Mouse (Mus musculus): Measurements from ENCODE around the gene Sphk2. TPM values are rescaled to one million over a fixed set of nuclear protein-coding genes. Genes with fewer than 3 reads are reported as not detected.
A peak's percentile ranks its signal among the peaks of the same experiment; 100 is the strongest.

Sphk2 gene
- polyA plus RNA-seq, 2 experiments, result 27.5 to 36.9 TPM

DNA sequence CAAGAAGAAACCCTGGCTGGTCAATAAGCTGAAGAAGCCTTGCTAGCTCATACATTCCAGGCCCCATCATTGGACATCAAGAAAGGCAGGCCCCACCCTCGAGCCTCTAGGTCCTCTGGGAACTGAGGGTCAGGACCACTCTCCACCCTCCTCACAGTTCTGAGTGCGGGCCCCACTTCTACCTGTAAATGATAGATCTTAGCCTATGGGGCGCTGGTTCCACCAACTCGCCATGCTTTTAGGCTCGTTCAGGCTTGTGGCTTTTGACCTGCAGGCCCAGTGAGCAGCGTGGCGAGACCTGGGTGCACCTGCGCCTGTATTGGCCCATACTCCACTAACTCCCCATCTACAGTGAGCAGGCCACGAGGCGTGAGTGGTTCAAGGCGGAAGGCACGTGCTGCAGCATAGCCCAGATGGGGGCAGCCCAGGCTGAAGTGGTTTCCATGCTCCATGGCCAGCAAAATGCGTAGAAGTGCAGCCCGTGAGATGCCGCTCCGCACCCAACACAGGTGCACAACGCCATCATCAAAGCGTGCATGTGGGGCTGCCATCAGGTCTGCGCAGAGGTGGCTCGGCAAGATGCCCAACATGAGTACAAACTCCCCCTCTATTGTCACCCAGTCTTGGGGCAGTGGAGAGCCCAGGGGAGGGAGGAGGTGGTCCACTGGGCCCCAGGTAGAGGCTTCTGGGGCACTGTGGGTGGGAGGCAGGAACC, 7.2 kb downstream of the Sphk2 start:
- H3K27ac ChIP-seq (replicated peaks; ENCODE audit: low read depth, low read length), result no peak overlapping the region
- TF ChIP-seq POLR2A (IDR thresholded peaks at IDR 0.05; ENCODE audit: borderline replicate concordance, extremely low read depth, insufficient read depth, insufficient read length), result no peak
- peaks cover 48% of the 10 kb centered on the region for H3K36me3 ChIP-seq (ENCODE audit: control insufficient read depth, insufficient read depth, low read length)
- WGBS, result 93% methylated on average over 20 of the region's 20 CpGs
- no peak overlapping the region for H3K4me2 ChIP-seq (replicated peaks; ENCODE audit: low read depth, low read length, severe bottlenecking)
- ATAC-seq (ENCODE audit: low FRiP score, low read depth) (no peak), DNase-seq (ENCODE audit: low spot score) (no peak)
- no peak overlapping the region for H3K4me3 ChIP-seq (replicated peaks; ENCODE audit: low read length)
- H3K9ac ChIP-seq (ENCODE audit: low read depth, low read length, severe bottlenecking), result no peak overlapping the region
- no peaks in the 10 kb centered on the region for H3K9me3 ChIP-seq (ENCODE audit: control insufficient read depth, low read length)
- H3K27me3 ChIP-seq (ENCODE audit: control insufficient read depth, insufficient read depth, low read length), result no peaks in the 10 kb centered on the region
- H3K4me1 ChIP-seq (ENCODE audit: control insufficient read depth, insufficient read depth, low read length), result peaks cover 32% of the 10 kb centered on the region

DNA sequence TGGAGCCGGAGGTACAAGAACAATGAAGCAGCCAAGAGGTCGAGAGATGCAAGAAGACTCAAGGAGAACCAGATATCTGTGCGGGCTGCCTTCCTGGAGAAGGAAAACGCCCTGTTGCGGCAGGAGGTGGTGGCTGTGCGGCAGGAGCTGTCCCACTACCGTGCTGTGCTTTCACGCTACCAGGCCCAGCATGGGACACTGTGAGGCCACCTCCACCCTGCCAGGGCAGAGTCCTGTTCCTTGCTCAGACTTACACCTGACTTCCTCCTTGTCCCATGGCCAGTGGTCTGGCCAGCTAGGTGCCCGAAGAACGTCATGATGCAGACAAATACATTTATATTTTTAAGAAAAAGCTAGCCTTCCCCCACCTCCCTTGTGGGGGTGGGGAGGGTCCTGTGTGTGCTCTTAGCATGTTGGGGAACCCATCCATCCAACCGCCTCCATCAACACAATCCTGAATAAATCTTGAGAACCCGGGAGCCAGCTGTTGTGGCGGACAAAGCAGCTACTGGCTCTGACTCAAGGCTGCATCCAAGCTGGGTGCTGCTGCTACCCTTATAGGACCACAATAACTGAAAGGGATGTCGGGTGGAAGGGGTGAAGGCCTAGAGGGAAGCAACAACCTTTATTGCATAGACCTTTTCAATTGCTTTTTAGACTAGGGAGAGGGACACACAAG, 8.0 kb downstream of the Sphk2 start:
- Histone ChIP-seq H3K27ac (replicated peaks; ENCODE audit: low read depth, low read length) (no peak overlapping the region), H3K27me3 (ENCODE audit: control insufficient read depth, insufficient read depth, low read length) (no peaks in the 10 kb centered on the region), H3K4me3 (replicated peaks; ENCODE audit: low read length) (no peak overlapping the region), H3K4me1 (ENCODE audit: control insufficient read depth, insufficient read depth, low read length) (peaks cover 28% of the 10 kb centered on the region), H3K4me2 (replicated peaks; ENCODE audit: low read depth, low read length, severe bottlenecking) (no peak overlapping the region), H3K9ac (ENCODE audit: low read depth, low read length, severe bottlenecking) (no peak overlapping the region), H3K36me3 (ENCODE audit: control insufficient read depth, insufficient read depth, low read length) (peaks cover 45% of the 10 kb centered on the region), H3K9me3 (ENCODE audit: control insufficient read depth, low read length) (no peaks in the 10 kb centered on the region)
- 84% methylated on average over 14 of the region's 14 CpGs for WGBS
- ATAC-seq (ENCODE audit: low FRiP score, low read depth) (no peak), DNase-seq (ENCODE audit: low spot score) (no peak)
- TF ChIP-seq POLR2A (IDR thresholded peaks at IDR 0.05; ENCODE audit: borderline replicate concordance, extremely low read depth, insufficient read depth, insufficient read length), result no peak

- no peak overlapping the region for H3K4me2 ChIP-seq (replicated peaks; ENCODE audit: low read depth, low read length, severe bottlenecking)
- peaks cover 45% of the 10 kb centered on the region for H3K36me3 ChIP-seq (ENCODE audit: control insufficient read depth, insufficient read depth, low read length)
- no peak overlapping the region for H3K27ac ChIP-seq (replicated peaks; ENCODE audit: low read depth, low read length)
- H3K27me3 ChIP-seq (ENCODE audit: control insufficient read depth, insufficient read depth, low read length), result no peaks in the 10 kb centered on the region
- H3K9ac ChIP-seq (ENCODE audit: low read depth, low read length, severe bottlenecking), result no peak overlapping the region
- peaks cover 21% of the 10 kb centered on the region for H3K4me1 ChIP-seq (ENCODE audit: control insufficient read depth, insufficient read depth, low read length)
- no peak overlapping the region for H3K4me3 ChIP-seq (replicated peaks; ENCODE audit: low read length)
- no peak for TF ChIP-seq POLR2A (IDR thresholded peaks at IDR 0.05; ENCODE audit: borderline replicate concordance, extremely low read depth, insufficient read depth, insufficient read length)
- peak; percentile 42 for DNase-seq (ENCODE audit: low spot score)
- H3K9me3 ChIP-seq (ENCODE audit: control insufficient read depth, low read length), result no peaks in the 10 kb centered on the region
- ATAC-seq (ENCODE audit: low FRiP score, low read depth), result no peak
- WGBS, result 49% methylated on average over 6 of the region's 6 CpGs
These were observed 8.8 kb downstream of the Sphk2 start for GRCm38 (mm10) chr7:45709036-45709435.

GRCm38 (mm10) chr7:45708221-45708761, 9.5 kb downstream of the Sphk2 start:
- Histone ChIP-seq H3K4me1 (ENCODE audit: control insufficient read depth, insufficient read depth, low read length) (peaks cover 28% of the 10 kb centered on the region), H3K36me3 (ENCODE audit: control insufficient read depth, insufficient read depth, low read length) (peaks cover 43% of the 10 kb centered on the region), H3K4me3 (replicated peaks; ENCODE audit: low read length) (peak overlapping the region; percentile 63), H3K27ac (replicated peaks; ENCODE audit: low read depth, low read length) (peak overlapping the region; percentile 74; the same call in 1 of the 2 replicates), H3K4me2 (replicated peaks; ENCODE audit: low read depth, low read length, severe bottlenecking) (peak overlapping the region; percentile 88), H3K9ac (ENCODE audit: low read depth, low read length, severe bottlenecking) (no peak overlapping the region), H3K27me3 (ENCODE audit: control insufficient read depth, insufficient read depth, low read length) (no peaks in the 10 kb centered on the region), H3K9me3 (ENCODE audit: control insufficient read depth, low read length) (no peaks in the 10 kb centered on the region)
- no peak for TF ChIP-seq POLR2A (IDR thresholded peaks at IDR 0.05; ENCODE audit: borderline replicate concordance, extremely low read depth, insufficient read depth, insufficient read length)
- no peak for DNase-seq (ENCODE audit: low spot score)
- no peak for ATAC-seq (ENCODE audit: low FRiP score, low read depth)
- 29% methylated on average over 13 of the region's 13 CpGs for WGBS

DNA sequence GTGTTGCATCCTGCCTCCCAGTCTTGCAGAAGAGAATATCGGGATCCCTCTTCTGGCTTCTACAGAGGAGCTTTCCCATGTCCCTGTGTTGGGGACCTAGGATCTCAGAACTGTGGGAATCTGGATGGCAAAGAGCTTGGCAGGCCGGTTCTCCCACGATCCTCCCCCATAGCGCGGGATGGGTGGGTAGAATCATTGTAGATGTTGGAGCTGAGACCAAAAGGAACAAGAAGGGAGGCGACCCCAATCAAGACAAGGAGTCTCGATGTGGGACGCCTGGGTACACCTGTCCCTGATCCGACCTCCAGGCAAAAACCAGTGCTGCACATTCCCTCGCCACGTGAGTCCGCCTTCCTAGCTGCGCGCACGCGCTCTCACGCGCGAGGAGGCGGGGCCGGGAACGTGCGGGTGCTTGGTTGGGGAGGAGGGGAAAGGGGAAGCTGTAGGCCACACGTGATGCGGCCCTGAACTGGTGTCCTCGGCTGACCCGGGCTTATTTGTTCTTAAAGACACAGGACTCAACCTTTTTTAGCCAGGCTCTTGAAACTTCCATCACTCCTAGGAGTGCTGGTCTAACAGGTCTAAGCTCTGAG, 10.3 kb downstream of the Sphk2 start:
- Histone ChIP-seq H3K4me2 (replicated peaks; ENCODE audit: low read depth, low read length, severe bottlenecking) (peak overlapping the region; percentile 88), H3K9ac (ENCODE audit: low read depth, low read length, severe bottlenecking) (no peak overlapping the region), H3K36me3 (ENCODE audit: control insufficient read depth, insufficient read depth, low read length) (peaks cover 34% of the 10 kb centered on the region), H3K4me1 (ENCODE audit: control insufficient read depth, insufficient read depth, low read length) (peaks cover 29% of the 10 kb centered on the region), H3K4me3 (replicated peaks; ENCODE audit: low read length) (peak overlapping the region; percentile 63), H3K27ac (replicated peaks; ENCODE audit: low read depth, low read length) (peak overlapping the region; percentile 74), H3K9me3 (ENCODE audit: control insufficient read depth, low read length) (no peaks in the 10 kb centered on the region), H3K27me3 (ENCODE audit: control insufficient read depth, insufficient read depth, low read length) (no peaks in the 10 kb centered on the region)
- DNase-seq (ENCODE audit: low spot score) (peak; percentile 84), ATAC-seq (ENCODE audit: low FRiP score, low read depth) (peak; percentile 25)
- WGBS, result 0% methylated on average over 27 of the region's 27 CpGs
- TF ChIP-seq POLR2A (IDR thresholded peaks at IDR 0.05; ENCODE audit: borderline replicate concordance, extremely low read depth, insufficient read depth, insufficient read length), result no peak

All from limb, embryonic 14.5 days (tissue).